Mouse (Mus musculus) Muller cell, postnatal 12 days (primary cell): ENCODE results near the gene Mycbp.
"Not testable (repeated sequence)": the region's sequence is repeated elsewhere in the genome, so short reads cannot be mapped to it uniquely, and the experiment has no call there.

Experiments used
- DNase-seq: peaks from one replicate; pipeline ENCODE4 v3.0.0-alpha.2; 2015; ENCODE audit errors: inconsistent ontology term

Gene Mycbp

DNA sequence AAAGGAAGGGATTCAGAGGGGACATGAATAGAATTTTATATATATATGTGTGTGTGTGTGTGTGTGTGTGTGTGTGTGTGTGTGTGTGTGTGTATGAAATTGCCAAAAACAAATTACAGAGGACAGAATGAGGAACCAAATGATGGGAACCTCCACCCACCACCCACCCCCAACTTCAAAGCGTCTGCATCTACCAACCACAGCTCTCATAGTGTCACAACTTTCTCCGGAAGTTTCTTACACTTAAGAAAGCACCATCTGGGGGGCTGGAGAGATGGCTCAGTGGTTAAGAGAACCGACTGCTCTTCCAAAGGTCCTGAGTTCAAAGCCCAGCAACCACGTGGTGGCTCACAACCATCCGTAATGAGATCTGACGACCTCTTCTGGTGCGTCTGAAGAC lies 36.2 kb downstream of the Mycbp start:
- DNase-seq, result not testable (repeated sequence)

DNA sequence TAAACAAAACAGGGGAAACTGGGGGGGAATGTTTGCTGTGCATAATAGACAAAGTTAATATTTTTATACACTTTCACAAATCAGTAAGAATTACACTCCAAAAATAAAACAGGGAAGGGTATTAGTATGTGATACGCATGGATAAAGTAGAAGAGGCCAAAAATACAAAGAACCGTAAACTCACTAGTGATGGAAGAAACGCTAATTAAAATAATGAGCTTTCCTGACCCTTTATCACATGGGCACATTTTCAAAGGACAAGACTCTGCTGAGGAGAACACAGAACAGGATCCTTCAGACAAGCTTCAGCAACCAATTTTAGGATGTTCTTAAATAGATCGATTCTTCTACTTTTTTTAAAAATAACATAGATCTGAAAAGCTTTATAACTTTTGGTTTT lies 42.1 kb downstream of the Mycbp start:
- no peak for DNase-seq

DNA sequence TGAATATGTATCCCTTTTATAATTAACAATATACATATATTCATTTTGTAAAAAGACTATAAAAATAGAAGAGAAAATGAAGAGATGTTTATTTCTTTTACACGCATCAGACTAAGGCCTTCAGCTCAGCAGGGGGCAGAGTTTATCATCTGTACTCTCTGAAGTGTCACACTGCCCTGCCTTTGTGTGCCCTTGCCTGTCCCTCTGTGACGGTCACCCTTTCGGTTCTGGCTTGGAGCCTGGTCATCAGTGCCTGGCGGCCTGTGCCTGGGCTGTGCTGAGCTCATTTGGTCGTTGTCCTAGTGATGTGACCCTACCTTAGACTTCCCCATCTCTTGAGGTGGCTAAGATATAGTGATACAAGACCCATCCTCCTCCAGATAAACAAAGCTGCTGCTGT lies 42.5 kb downstream of the Mycbp start:
- DNase-seq, result no peak

GRCm38 (mm10) chr4:123948901-123949300 lies 44.3 kb downstream of the Mycbp start:
- DNase-seq, result no peak

DNA sequence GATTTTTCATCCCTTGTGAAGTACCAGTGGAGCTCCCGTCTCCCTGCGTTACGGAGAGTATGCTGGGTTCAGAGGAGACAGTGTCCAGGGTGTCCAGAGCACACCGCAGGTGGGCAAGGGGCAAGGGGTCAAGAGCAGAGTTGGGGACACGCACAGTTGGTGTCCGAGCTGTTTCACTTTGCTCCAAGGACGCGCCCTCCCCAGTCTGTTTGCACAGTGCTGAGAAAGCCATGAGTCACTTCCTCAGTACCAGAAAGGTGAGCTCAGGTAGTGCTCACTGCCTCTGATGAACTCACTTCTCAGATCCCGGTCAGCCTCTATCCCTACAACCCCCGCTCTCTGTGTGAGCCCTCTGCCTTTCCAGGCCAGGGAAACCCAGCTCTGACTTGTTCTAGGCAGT lies 45.0 kb downstream of the Mycbp start:
- DNase-seq, result no peak

DNA sequence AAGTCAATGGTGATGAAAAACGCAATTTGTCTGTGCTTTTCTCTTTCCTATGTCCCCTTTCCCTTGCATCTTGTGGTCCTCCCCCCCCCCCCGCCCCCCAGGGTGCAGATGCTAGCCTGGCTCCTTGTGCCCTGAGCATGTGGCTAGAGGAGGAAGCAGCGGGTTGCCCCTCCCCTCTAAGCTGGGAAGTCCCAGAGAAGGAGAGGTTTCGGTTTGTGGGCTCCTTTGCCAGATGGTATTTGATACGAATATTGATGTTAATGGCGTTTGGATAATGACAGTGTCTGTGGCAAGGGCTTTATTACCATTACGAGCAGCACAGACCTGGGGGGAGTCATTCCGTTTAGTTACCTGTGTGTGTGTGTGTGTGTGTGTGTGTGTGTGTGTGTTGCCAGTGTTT lies 47.4 kb downstream of the Mycbp start:
- DNase-seq, result no peak

GRCm38 (mm10) chr4:123956703-123957491 lies 52.3 kb downstream of the Mycbp start:
- peak; percentile 82 for DNase-seq

- no peak for DNase-seq
Observed at GRCm38 (mm10) chr4:123957492-123957808, 52.8 kb downstream of the Mycbp start.

GRCm38 (mm10) chr4:123957891-123958290 lies 53.3 kb downstream of the Mycbp start:
- no peak for DNase-seq

DNA sequence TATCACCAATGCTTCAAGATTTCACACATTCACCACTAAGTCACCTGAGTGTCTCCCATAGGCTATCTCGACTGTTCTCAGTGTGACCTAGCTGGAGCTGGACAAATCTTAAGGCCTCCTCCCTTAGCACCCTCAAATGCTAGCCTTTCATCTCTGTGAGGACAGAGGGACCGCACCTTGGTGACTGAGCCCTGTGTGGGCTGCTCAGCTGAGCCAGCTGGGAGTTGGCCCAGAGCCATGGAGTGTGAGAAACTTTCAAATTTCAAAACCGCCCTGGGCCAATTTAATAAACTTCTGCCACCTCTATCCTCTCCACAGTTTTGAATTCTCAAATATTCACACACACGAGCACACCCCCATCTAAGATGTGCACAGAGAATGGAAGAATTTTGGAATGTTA lies 56.3 kb downstream of the Mycbp start:
- DNase-seq, result no peak
